Mouse (Mus musculus): ENCODE measurements around the gene Olfr498.

The Olfr498 gene

DNA sequence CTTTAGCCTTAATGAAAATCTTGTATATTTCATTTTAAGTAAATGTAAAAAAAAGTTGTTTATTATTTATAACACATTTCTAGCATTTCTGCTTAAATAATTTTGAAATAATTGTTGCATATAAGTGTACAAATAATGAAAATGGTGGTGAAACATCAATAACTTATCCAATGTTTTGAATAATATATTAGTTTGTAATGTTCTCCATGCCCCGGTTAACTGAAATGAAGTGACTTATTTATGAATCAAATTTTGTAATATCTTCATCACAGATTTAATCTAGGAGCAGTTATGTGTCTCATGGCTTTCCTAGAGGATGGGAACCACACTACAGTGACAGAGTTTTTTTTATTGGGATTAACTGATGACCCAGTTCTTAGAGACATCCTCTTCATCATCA is at the start of gene Olfr498:
Olfr498 (plus strand) TSS at position 301 of the 400 bp plus-strand sequence.
- no peak for DNase-seq (ENCODE audit: low spot score)

DNA sequence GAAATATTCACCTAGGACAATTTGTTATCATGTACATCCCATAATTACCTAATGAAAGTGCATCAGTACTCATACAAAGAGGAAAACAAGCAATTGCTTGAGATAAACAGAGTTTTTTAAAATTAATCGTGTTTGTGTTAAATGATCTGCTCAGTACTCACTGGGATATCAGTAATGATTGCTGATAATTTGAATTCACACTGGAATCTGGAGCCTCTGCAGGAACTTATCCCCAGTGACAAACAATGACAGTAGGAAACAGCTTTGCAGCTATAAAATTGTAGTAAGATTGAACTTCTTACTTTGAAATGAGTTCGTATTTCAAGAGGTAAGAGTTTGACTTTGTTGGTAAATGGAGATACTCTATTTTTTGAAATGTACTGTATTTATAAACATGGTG is 45.0 kb upstream of the Olfr498 start, which contains the start of gene Olfr497:
Olfr497 (plus strand) TSS at position 301 of the 400 bp plus-strand sequence.
- DNase-seq (ENCODE audit: low spot score) = no peak
